Mouse (Mus musculus): ENCODE measurements around the gene Snx32. TPM values are rescaled to one million over a fixed set of nuclear protein-coding genes. Genes with fewer than 3 reads are reported as not detected.
A peak's percentile ranks its signal among the peaks of the same experiment; 100 is the strongest.

Snx32 gene
- polyA plus RNA-seq, 1 experiment from 2014 or later, result 30.0 TPM

DNA sequence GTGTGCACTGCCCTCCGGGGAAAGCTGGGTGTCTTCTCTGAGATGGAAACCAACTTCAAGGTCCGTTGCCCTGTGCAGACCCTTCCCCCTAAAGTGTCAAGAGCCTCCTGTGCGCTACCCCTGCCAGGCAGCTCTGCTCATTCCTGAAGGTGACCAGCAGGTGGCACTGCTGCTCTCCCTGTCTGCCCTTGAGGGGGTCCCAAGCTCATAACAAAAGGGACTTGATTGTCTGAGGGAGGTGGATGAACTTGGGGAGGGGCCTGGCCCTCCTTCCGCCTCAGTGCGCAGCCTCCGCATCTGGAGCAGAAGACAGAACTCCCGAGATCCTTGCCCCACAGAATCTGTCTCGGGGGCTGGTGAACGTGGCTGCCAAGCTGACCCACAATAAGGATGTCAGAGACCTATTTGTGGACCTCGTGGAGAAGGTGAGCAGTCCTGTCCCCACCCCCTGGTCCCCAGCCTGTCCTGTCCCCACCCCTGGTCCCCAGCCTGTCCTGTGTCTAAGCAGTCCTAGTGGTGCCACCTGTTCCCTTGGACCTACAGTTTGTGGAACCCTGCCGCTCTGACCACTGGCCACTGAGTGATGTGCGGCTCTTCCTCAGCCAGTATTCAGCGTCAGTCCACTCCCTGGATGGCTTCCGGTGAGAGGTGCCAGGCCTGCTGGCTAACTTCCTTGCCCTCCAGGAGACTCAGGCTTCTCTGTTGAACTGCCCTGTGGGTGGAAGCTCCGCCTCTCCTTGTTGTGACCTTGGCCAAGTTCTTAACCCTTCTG is 46.4 kb downstream of the Snx32 start:
- in situ Hi-C loops (cut with MboI; ENCODE audit: low pct_unique_long_range_greater_than_20kb), result no loop called here
- CTCF ChIA-PET, result interaction anchor here (0.8 to 11.3 kb wide), 12 partner anchors 8 to 126 kb away, joined by 3 to 143 read pairs (median 5); partner anchors contain the start of genes Cfl1 and Mus81
- no peak for ATAC-seq

DNA sequence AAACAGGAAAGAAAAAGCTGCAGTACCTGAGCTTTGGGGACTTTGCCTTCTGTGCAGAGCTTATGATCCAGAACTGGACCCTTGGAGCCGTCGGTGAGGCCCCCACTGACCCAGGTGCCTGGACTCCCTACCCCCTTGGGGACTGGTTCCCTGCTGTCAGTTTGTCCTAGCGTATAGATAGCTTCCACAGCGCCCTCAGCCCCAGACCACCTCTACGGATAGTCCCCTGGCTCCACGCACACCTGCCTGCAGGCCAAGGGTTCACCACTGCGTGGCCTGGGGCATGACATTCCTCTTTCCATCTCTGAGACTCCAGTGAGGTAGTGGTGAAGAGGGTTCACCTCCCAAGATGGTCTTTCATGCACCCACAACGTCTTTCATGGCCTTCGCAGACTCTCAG is 47.1 kb downstream of the Snx32 start:
- H3K27me3 ChIP-seq, result no peaks in the 10 kb centered on the region
- no peak for ATAC-seq
- ChIA-PET CTCF (interaction anchor here (0.8 to 11.3 kb wide), 12 partner anchors 9 to 125 kb away, joined by 3 to 143 read pairs (median 5); partner anchors contain the start of genes Cfl1 and Mus81), POLR2A (interaction anchor here (0.6 to 4.1 kb wide), 7 partner anchors 12 to 34 kb away, joined by 3 to 29 read pairs (median 4); partner anchors contain the start of genes Cfl1, Efemp2, Fosl1 and Mus81)
- no peak for DNase-seq (ENCODE audit: low read depth, low spot score)
- no peak for TF ChIP-seq CTCF (IDR thresholded peaks at IDR 0.05)
- in situ Hi-C loops (cut with MboI; ENCODE audit: low pct_unique_long_range_greater_than_20kb), result no loop called here

More for the DNA sequence above, 46.4 kb downstream of the Snx32 start:
- H3K27me3 ChIP-seq, result no peaks in the 10 kb centered on the region
- no peak for TF ChIP-seq CTCF (IDR thresholded peaks at IDR 0.05)
- DNase-seq (ENCODE audit: low read depth, low spot score), result no peak
- POLR2A ChIA-PET, result interaction anchor here (0.6 to 4.1 kb wide), 10 partner anchors 11 to 180 kb away, joined by 3 to 29 read pairs (median 4); partner anchors contain the start of genes Cfl1, Efemp2, Fosl1 and Mus81

DNA sequence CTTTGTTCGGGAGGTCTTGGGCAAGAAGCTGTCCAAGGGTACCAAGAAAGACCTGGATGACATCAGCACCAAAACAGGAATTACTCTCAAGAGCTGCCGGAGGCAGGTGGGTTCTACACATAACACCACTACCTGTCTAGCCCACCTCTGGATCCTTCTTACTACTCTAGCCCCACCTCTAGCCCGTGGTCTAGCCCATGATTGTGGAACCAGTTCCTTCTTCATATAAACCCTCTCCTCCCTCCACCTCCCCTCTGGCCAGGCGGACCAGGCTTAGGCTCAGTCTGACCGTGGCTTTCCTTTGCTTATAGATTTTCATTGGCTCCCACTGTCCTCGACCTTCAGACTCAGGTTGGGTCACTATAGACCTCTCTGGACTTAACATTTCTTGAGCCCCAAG is 48.9 kb downstream of the Snx32 start:
- H3K27me3 ChIP-seq, result no peaks in the 10 kb centered on the region
- ChIA-PET POLR2A (interaction anchor here (0.5 to 4.1 kb wide), 7 partner anchors 14 to 1904 kb away, joined by 3 to 29 read pairs (median 3); partner anchors contain the start of genes Efemp2 and Mus81), CTCF (interaction anchor here (6.6 to 11.3 kb wide), 2 partner anchors 24 to 29 kb away, joined by 62 to 143 read pairs; partner anchors contain the start of genes Cfl1 and Mus81)
- DNase-seq (ENCODE audit: low read depth, low spot score), result no peak
- in situ Hi-C loops (cut with MboI; ENCODE audit: low pct_unique_long_range_greater_than_20kb), result no loop called here
- no peak for TF ChIP-seq CTCF (IDR thresholded peaks at IDR 0.05)
- no peak for ATAC-seq

DNA sequence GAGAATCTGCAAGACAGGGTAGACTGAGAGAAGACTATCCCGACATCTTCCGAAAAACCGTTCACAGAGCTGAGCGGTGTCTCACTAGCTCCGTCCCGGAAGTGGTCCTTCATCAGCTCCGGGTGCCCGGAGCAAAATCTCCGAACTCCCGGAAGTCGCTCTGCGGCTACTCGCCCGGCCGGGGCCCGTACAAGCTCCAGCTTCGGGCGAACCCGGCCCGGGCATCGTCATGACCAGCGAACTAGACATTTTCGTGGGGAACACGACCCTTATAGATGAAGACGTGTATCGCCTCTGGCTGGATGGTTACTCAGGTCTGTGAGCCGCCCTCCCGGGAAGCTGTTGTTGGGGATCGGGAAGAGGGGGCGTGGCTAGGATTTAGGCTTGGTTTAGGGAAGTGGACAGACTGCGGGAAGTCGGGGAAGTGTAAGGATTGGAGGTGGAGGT is 49.9 kb downstream of the Snx32 start, which contains the start of gene Fibp:
TSS of gene Fibp (plus strand) at position 151 of the 447 bp plus-strand sequence.
- TF ChIP-seq CTCF (IDR thresholded peaks at IDR 0.05), result no peak
- in situ Hi-C loops (cut with MboI; ENCODE audit: low pct_unique_long_range_greater_than_20kb), result no loop called here
- ATAC-seq (peak; percentile 29), DNase-seq (ENCODE audit: low read depth, low spot score) (no peak)
- H3K27me3 ChIP-seq, result no peaks in the 10 kb centered on the region
- CTCF ChIA-PET, result interaction anchor here (0.9 to 11.3 kb wide), 5 partner anchors 10 to 36 kb away, joined by 3 to 143 read pairs (median 3); partner anchors contain the start of genes Cfl1, Drap1 and Mus81
- POLR2A ChIA-PET, result interaction anchor here (0.9 to 4.1 kb wide), 8 partner anchors 11 to 28 kb away, joined by 3 to 29 read pairs (median 5); partner anchors contain the start of genes Efemp2 and Mus81

DNA sequence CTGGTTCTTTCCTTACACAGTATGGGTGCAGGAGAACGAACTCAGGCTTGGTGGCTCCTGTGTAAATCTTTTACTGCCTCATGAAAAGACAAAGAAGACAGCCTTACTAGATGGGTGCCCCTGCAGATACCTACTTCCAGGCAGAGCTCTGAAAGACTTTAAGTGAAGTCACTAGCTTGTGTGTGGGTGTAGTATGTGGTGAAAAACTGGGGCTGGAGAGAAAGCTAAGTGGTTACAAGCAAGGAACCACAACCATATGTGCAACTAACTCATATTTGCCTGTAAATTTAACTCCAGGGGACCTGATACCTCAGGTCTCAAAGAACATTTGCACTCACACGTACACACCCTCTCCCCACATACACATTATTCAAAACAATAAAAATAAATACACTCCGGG is 50.4 kb downstream of the Snx32 start:
- ChIA-PET CTCF (interaction anchor here (0.9 to 11.3 kb wide), 4 partner anchors 15 to 36 kb away, joined by 3 to 143 read pairs (median 32); partner anchors contain the start of genes Cfl1, Drap1 and Mus81), POLR2A (interaction anchor here (0.7 to 4.1 kb wide), 6 partner anchors 11 to 28 kb away, joined by 3 to 29 read pairs (median 10); partner anchors contain the start of genes Efemp2 and Mus81)
- H3K27me3 ChIP-seq, result no peaks in the 10 kb centered on the region
- ATAC-seq, result no peak
- TF ChIP-seq CTCF (IDR thresholded peaks at IDR 0.05), result no peak
- in situ Hi-C loops (cut with MboI; ENCODE audit: low pct_unique_long_range_greater_than_20kb), result no loop called here
- no peak for DNase-seq (ENCODE audit: low read depth, low spot score)

DNA sequence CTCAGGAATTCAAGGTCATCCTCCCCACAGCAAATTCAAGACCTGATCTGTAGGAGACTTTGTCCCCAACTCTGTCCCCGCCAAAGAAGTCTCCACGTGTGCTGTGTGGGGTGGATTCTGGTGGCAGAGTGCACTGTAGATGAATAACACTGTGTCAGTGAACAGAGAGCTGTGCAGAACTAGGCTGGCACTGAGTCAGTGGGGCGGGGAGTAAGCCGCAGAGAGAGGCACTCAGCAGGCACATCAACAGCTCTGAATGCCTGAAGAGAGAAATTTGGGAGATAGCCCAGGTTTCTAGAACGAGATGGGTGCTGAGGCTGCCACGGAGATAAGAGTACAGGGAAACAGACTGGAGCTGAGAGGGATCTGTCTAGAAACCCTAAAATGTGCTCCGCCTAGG is 51.3 kb downstream of the Snx32 start:
- no peak for TF ChIP-seq CTCF (IDR thresholded peaks at IDR 0.05)
- DNase-seq (ENCODE audit: low read depth, low spot score) (no peak), ATAC-seq (no peak)
- H3K27me3 ChIP-seq, result no peaks in the 10 kb centered on the region
- ChIA-PET CTCF (interaction anchor here (1.4 to 11.3 kb wide), 3 partner anchors 14 to 27 kb away, joined by 5 to 143 read pairs (median 62); partner anchors contain the start of genes Cfl1 and Mus81), POLR2A (interaction anchor here (0.7 to 4.1 kb wide), 6 partner anchors 12 to 29 kb away, joined by 3 to 30 read pairs (median 11); partner anchors contain the start of genes Efemp2 and Mus81)
- in situ Hi-C loops (cut with MboI; ENCODE audit: low pct_unique_long_range_greater_than_20kb), result no loop called here

DNA sequence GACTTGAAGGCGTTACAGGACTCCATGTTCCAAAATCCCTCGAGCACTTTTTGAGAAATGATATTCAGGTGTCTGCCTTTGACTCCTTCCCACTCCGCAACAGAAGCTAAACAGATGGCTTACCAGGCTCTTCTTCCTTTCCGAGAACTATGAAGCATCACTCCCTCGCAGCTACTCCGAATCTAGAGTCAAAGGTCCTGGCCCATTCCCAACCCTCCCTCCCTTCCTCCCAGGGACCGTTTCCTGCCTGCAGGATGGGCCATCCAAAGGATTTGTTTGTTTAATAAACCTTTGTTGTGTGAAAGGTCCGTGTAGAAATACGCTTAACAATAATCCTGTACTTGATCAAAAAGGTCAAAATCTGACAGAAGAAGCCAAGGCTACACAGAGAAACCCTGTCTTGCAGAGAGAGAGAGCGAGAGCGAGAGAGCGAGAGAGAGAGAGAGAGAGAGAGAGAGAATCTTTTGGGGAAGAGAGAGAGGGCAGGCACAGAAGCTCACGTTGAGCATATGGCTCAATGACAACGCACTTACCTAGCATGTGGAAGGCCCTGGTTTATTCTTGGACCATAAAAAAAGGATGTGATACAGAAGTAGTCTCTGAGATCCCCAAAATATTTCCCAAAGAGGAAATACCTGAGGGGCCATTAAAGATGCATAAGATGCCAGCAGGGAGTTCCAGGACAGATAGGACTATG is 52.4 kb downstream of the Snx32 start, which contains the start of gene Ccdc85b:
TSS of gene Ccdc85b (minus strand) at position 149 of the 697 bp plus-strand sequence.
- DNase-seq (ENCODE audit: low read depth, low spot score) (no peak), ATAC-seq (peak; percentile 8)
- CTCF ChIA-PET, result interaction anchor here (0.9 to 6.6 kb wide), 7 partner anchors 11 to 71 kb away, joined by 3 to 62 read pairs (median 12); partner anchors contain the start of genes Fosl1 and Mus81
- in situ Hi-C loops (cut with MboI; ENCODE audit: low pct_unique_long_range_greater_than_20kb), result no loop called here
- H3K27me3 ChIP-seq, result no peaks in the 10 kb centered on the region
- POLR2A ChIA-PET, result interaction anchor here (0.9 to 4.2 kb wide), 9 partner anchors 10 to 33 kb away, joined by 3 to 30 read pairs (median 9); partner anchors contain the start of genes Fosl1 and Mus81
- no peak for TF ChIP-seq CTCF (IDR thresholded peaks at IDR 0.05)

DNA sequence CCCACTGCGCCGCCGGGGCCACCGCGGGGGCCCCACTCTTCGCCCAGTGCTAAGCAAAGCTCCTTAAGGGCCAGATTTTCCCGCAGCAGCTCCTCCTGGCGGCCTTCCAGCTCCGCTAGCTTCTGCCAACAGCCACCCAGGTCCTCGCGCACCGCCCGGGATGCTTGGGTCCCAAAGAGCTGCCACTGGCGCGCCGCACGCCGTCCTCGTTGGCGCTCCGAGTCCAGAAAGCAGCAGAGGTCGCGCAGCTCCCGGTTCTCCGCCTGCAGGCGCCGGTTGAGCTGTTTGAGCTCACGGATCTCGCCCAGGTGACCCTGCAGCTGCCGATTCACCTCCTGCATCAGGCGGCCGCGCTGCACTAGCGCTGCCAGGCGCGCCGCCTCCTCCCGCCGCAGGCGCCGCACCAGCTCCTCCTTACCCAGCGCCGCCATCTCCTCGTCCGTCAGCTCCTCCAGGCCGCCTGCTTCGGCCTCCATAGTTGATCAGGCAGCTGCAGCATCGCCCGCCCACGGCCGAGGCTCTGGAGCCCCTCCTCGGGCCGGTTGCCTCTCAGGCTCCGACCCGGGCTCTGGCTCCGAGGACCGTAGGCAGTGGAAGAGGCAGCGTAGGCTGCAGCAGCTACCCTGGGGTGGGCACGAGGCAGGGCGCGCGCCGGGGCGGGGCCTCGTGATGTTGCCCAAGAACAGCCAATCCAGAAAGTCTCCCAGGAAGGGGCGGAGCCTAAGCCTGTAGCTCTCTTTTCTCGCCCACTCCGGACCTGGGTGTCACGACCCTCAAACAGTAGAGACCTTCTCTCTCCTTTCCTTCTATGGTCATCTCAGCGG is 53.2 kb downstream of the Snx32 start:
- no peaks in the 10 kb centered on the region for H3K27me3 ChIP-seq
- TF ChIP-seq CTCF (IDR thresholded peaks at IDR 0.05), result no peak
- in situ Hi-C loops (cut with MboI; ENCODE audit: low pct_unique_long_range_greater_than_20kb), result no loop called here
- ChIA-PET POLR2A (interaction anchor here (0.8 to 4.2 kb wide), 17 partner anchors 9 to 111 kb away, joined by 3 to 30 read pairs (median 4); partner anchors contain the start of genes AI837181, Ctsw, Drap1 and Efemp2), CTCF (interaction anchor here (0.9 to 6.6 kb wide), 7 partner anchors 10 to 72 kb away, joined by 3 to 62 read pairs (median 12); partner anchors contain the start of genes Fosl1 and Mus81)
- ATAC-seq (peak; percentile 77), DNase-seq (ENCODE audit: low read depth, low spot score) (no peak)
